Mouse (Mus musculus) myocyte (in vitro differentiated cells): Measurements from ENCODE around the gene Stk4. TPM values are rescaled to one million over a fixed set of nuclear protein-coding genes. Genes with fewer than 3 reads are reported as not detected.

Experiments used
- H3K27me3 ChIP-seq: one replicate; pipeline ENCODE4 v1.6.1; 2011; ENCODE audit not compliant: control insufficient read depth, insufficient read depth, insufficient read length
- H3K36me3 ChIP-seq: one replicate; pipeline ENCODE4 v1.6.1; 2011; ENCODE audit not compliant: control insufficient read depth, insufficient read depth
- H3K4me2 ChIP-seq: one replicate; pipeline ENCODE4 v1.6.1; 2011; ENCODE audit warnings: low read depth, control low read depth
- H3K4me3 ChIP-seq: one replicate; pipeline ENCODE4 v1.5.1; 2011; ENCODE audit warnings: mild to moderate bottlenecking, control low read depth, moderate library complexity
- H3K79me2 ChIP-seq: one replicate; pipeline ENCODE4 v1.6.1; 2011; ENCODE audit not compliant: control insufficient read depth, insufficient read depth
- H3ac ChIP-seq: one replicate; pipeline ENCODE4 v1.6.1; 2011; ENCODE audit not compliant: control insufficient read depth, insufficient read length
- CEBPB ChIP-seq: IDR thresholded peaks from 2 replicates; pipeline ENCODE4 v1.6.1; 2011; ENCODE audit warnings: mild to moderate bottlenecking, moderate library complexity; ENCODE audit not compliant: poor library complexity, insufficient read depth, severe bottlenecking
- E2F4 ChIP-seq: IDR thresholded peaks from one replicate; pipeline ENCODE4 v1.6.1; 2011; ENCODE audit warnings: mild to moderate bottlenecking, control low read depth, moderate library complexity; ENCODE audit not compliant: insufficient read depth
- MAX ChIP-seq: IDR thresholded peaks from one replicate; pipeline ENCODE4 v1.6.1; 2011; ENCODE audit warnings: low read depth, mild to moderate bottlenecking, control low read depth
- MYOD1 ChIP-seq, 3 experiments: IDR thresholded peaks; one replicate each; pipeline ENCODE4 v1.6.1; 2011; ENCODE audit warnings: control low read depth in 2 of 3, low read depth in 2 of 3, mild to moderate bottlenecking in 2 of 3, moderate library complexity in 1 of 3; ENCODE audit not compliant: insufficient read length in 2 of 3, control insufficient read depth in 1 of 3
- MYOG ChIP-seq, 3 experiments: IDR thresholded peaks; one replicate each; pipeline ENCODE4 v1.6.1; 2011; ENCODE audit warnings: control low read depth in 2 of 3, low read depth in 2 of 3, mild to moderate bottlenecking in 2 of 3; ENCODE audit not compliant: insufficient read length in 2 of 3, control insufficient read depth in 1 of 3, insufficient read depth in 1 of 3
- POLR2A ChIP-seq: IDR thresholded peaks from one replicate; pipeline ENCODE4 v1.6.1; 2011; ENCODE audit warnings: low read depth, mild to moderate bottlenecking, control low read depth, moderate library complexity; ENCODE audit not compliant: insufficient read length
- POLR2AphosphoS2 ChIP-seq: IDR thresholded peaks from one replicate; pipeline ENCODE4 v1.6.1; 2011; ENCODE audit warnings: low read depth, control low read depth; ENCODE audit not compliant: insufficient read length
- REST ChIP-seq: IDR thresholded peaks from one replicate; pipeline ENCODE4 v1.6.1; 2011; ENCODE audit warnings: mild to moderate bottlenecking, control low read depth, moderate library complexity; ENCODE audit not compliant: insufficient read depth, insufficient read length
- SRF ChIP-seq: IDR thresholded peaks from one replicate; pipeline ENCODE4 v1.6.1; 2011; ENCODE audit warnings: low read depth; ENCODE audit not compliant: control insufficient read depth, insufficient read length
- TCF12 ChIP-seq: IDR thresholded peaks from one replicate; pipeline ENCODE4 v1.6.1; 2011; ENCODE audit warnings: mild to moderate bottlenecking, control low read depth; ENCODE audit not compliant: poor library complexity, insufficient read depth, severe bottlenecking
- TCF3 ChIP-seq: IDR thresholded peaks from one replicate; pipeline ENCODE4 v1.6.1; 2011; ENCODE audit warnings: low read depth, control low read depth; ENCODE audit not compliant: insufficient read length
- USF1 ChIP-seq: IDR thresholded peaks from one replicate; pipeline ENCODE4 v1.6.1; 2011; ENCODE audit warnings: low read depth, mild to moderate bottlenecking, control low read depth, moderate library complexity
- polyA plus RNA-seq: library from polyadenylated mRNA; unstranded; fragments of >200 nt; fragmentation: generic; extraction: Trizol; gene quantifications from one replicate; pipeline ENCODE4 v1.2.1, GENCODE M21; 2012; ENCODE audit warnings: missing spikeins

The Stk4 gene
- polyA plus RNA-seq, 1 experiment = 9.8 TPM

- H3K79me2 ChIP-seq = no peaks in the 10 kb centered on the region
- TF ChIP-seq POLR2AphosphoS2 (no peak), CEBPB (no peak), REST (no peak), SRF (no peak), TCF3 (no peak), MYOD1 (IDR thresholded peaks at IDR 0.05; ENCODE audit: control insufficient read depth in 1 of 3, insufficient read length in 2 of 3, low read depth in 2 of 3) (no peak), USF1 (no peak), POLR2A (no peak), MYOG (IDR thresholded peaks at IDR 0.05; ENCODE audit: control insufficient read depth in 1 of 3, insufficient read depth in 1 of 3, insufficient read length in 2 of 3, low read depth in 2 of 3) (no peak), E2F4 (no peak), TCF12 (no peak), MAX (no peak)
- H3K27me3 ChIP-seq = peaks cover 74% of the 10 kb centered on the region
- no peak overlapping the region for H3K4me2 ChIP-seq
- no peak overlapping the region for H3K4me3 ChIP-seq
- H3ac ChIP-seq = no peak overlapping the region
- H3K36me3 ChIP-seq = no peaks in the 10 kb centered on the region
Measured at GRCm38 (mm10) chr2:164168571-164168946, 98.4 kb downstream of the Stk4 start.

- Histone ChIP-seq H3K4me3 (no peak overlapping the region), H3K4me2 (no peak overlapping the region)
Measured at GRCm38 (mm10) chr2:164170326-164170725, 100.2 kb downstream of the Stk4 start.

GRCm38 (mm10) chr2:164170902-164171301, 100.8 kb downstream of the Stk4 start, which contains the start of gene Kcns1:
Gene Kcns1 (minus strand): TSS chr2:164171113.
- TF ChIP-seq USF1 = no peak
- no peak for TF ChIP-seq TCF12
- no peak for TF ChIP-seq SRF
- TF ChIP-seq MYOD1 (IDR thresholded peaks at IDR 0.05; ENCODE audit: control insufficient read depth in 1 of 3, insufficient read length in 2 of 3, low read depth in 2 of 3) = no peak
- TF ChIP-seq CEBPB = no peak
- TF ChIP-seq MAX = no peak
- no peak for TF ChIP-seq MYOG (IDR thresholded peaks at IDR 0.05; ENCODE audit: control insufficient read depth in 1 of 3, insufficient read depth in 1 of 3, insufficient read length in 2 of 3, low read depth in 2 of 3)
- TF ChIP-seq POLR2AphosphoS2 = no peak
- no peaks in the 10 kb centered on the region for H3K79me2 ChIP-seq
- no peaks in the 10 kb centered on the region for H3K36me3 ChIP-seq
- peaks cover 65% of the 10 kb centered on the region for H3K27me3 ChIP-seq
- no peak within 1 kb of the TSS for H3K4me3 ChIP-seq
- H3K4me2 ChIP-seq = no peak within 1 kb of the TSS
- no peak within 1 kb of the TSS for H3ac ChIP-seq

More at GRCm38 (mm10) chr2:164170326-164170725, 100.2 kb downstream of the Stk4 start:
- Histone ChIP-seq H3K36me3 (no peaks in the 10 kb centered on the region), H3K79me2 (no peaks in the 10 kb centered on the region), H3K27me3 (peaks cover 70% of the 10 kb centered on the region), H3ac (no peak overlapping the region)
- TF ChIP-seq MYOG (IDR thresholded peaks at IDR 0.05; ENCODE audit: control insufficient read depth in 1 of 3, insufficient read depth in 1 of 3, insufficient read length in 2 of 3, low read depth in 2 of 3) (no peak), REST (no peak), POLR2A (no peak), MAX (no peak), TCF12 (no peak), E2F4 (no peak), TCF3 (no peak), MYOD1 (IDR thresholded peaks at IDR 0.05; ENCODE audit: control insufficient read depth in 1 of 3, insufficient read length in 2 of 3, low read depth in 2 of 3) (no peak), SRF (no peak), CEBPB (no peak), USF1 (no peak), POLR2AphosphoS2 (no peak)

GRCm38 (mm10) chr2:164173394-164173793, 103.3 kb downstream of the Stk4 start:
- Histone ChIP-seq H3K36me3 (no peaks in the 10 kb centered on the region), H3ac (no peak overlapping the region), H3K27me3 (peaks cover 68% of the 10 kb centered on the region), H3K79me2 (no peaks in the 10 kb centered on the region), H3K4me2 (no peak overlapping the region), H3K4me3 (no peak overlapping the region)
- TF ChIP-seq MAX (no peak), REST (no peak), CEBPB (no peak), USF1 (no peak), POLR2A (no peak), POLR2AphosphoS2 (no peak), MYOD1 (IDR thresholded peaks at IDR 0.05; ENCODE audit: control insufficient read depth in 1 of 3, insufficient read length in 2 of 3, low read depth in 2 of 3) (no peak), TCF12 (no peak), TCF3 (no peak), SRF (no peak), MYOG (IDR thresholded peaks at IDR 0.05; ENCODE audit: control insufficient read depth in 1 of 3, insufficient read depth in 1 of 3, insufficient read length in 2 of 3, low read depth in 2 of 3) (no peak), E2F4 (no peak)
